Mouse (Mus musculus) heart, adult 11 months (tissue): ENCODE data around the gene Hist1h4a.

Experiments used
- DNase-seq: peaks from one replicate; pipeline ENCODE4 v3.0.0; 2022

Hist1h4a gene

GRCm38 (mm10) chr13:23740256-23740840 is 20.7 kb downstream of the Hist1h4a start:
- peak; percentile 52 for DNase-seq

GRCm38 (mm10) chr13:23739922-23740252 is 21.1 kb downstream of the Hist1h4a start:
- DNase-seq: no peak

GRCm38 (mm10) chr13:23739069-23739921 is 21.7 kb downstream of the Hist1h4a start:
- DNase-seq: peak; percentile 100

- peak; percentile 100 for DNase-seq
Observed at GRCm38 (mm10) chr13:23738677-23739068, 22.4 kb downstream of the Hist1h4a start, which contains the start of gene Hist1h1c. Gene Hist1h1c (plus strand): TSS chr13:23738808.

GRCm38 (mm10) chr13:23738041-23738440 is 23.0 kb downstream of the Hist1h4a start:
- DNase-seq: peak; percentile 87

GRCm38 (mm10) chr13:23737091-23737490 is 23.9 kb downstream of the Hist1h4a start:
- peak; percentile 62 for DNase-seq

GRCm38 (mm10) chr13:23732156-23732804 is 28.8 kb downstream of the Hist1h4a start:
- peak; percentile 81 for DNase-seq

GRCm38 (mm10) chr13:23730479-23730878 is 30.6 kb downstream of the Hist1h4a start:
- peak; percentile 93 for DNase-seq

GRCm38 (mm10) chr13:23729706-23730105 is 31.3 kb downstream of the Hist1h4a start:
- DNase-seq: peak; percentile 87

GRCm38 (mm10) chr13:23729192-23729525 is 31.9 kb downstream of the Hist1h4a start:
- DNase-seq: peak; percentile 96

GRCm38 (mm10) chr13:23728472-23729191 is 32.4 kb downstream of the Hist1h4a start:
- peak; percentile 91 for DNase-seq

- peak; percentile 50 for DNase-seq
Observed at GRCm38 (mm10) chr13:23725213-23725612, 35.8 kb downstream of the Hist1h4a start.

- no peak for DNase-seq
Observed at GRCm38 (mm10) chr13:23724239-23724638, 36.8 kb downstream of the Hist1h4a start.

- peak; percentile 86 for DNase-seq
Observed at GRCm38 (mm10) chr13:23717593-23718245, 43.3 kb downstream of the Hist1h4a start.

GRCm38 (mm10) chr13:23717176-23717575 is 43.9 kb downstream of the Hist1h4a start:
- peak; percentile 84 for DNase-seq

- DNase-seq: peak; percentile 90
Observed at GRCm38 (mm10) chr13:23716261-23717042, 44.6 kb downstream of the Hist1h4a start.
